Comparison of ENCODE assay signal across 19 mouse cellular contexts in the genomic region with DNA sequence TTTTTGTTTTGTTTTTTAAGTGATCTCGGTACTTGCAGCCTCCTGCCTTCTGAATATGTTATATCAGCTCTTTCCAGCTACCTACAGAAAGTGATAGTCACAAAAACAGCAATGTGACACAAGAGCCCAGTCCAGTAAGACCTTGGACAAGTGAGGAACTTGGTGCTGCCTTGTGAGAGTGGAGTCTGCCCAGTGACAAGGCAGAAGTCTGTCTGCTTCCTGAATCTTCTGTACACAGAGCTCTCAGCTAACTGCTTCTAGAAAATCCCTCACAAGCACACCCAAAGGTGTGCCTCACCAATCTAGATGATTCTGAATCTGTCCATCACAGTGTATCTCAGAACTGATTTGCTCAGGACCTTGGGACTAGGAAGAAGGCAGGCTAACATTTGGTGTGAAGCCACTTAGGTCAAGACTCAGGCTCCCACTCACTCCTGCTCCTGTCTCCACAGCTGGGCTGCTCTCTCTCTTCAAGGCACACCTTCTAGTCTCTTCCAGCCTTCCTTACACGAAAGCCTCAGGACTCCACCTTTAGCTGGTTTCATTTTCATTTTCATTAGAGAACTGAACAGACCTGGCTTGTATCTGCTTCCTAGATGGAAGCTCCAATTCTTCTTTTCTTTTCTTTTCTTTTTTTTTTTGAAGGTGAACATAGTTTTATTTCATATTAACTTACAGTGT.
A peak's percentile ranks its signal among the peaks of the same experiment; 100 is the strongest.
DNase-seq lines count a peak whose midpoint lies in the region; ATAC-seq and TF ChIP-seq lines count a peak whose summit lies in the region.
"Had no signal": no experiment of that assay in that cellular context is flagged by ENCODE, and none has a peak within 500 bp of the region (broad histone marks: within the 10 kb centered on the region; RNA-seq: fewer than 3 reads in every experiment).

No protein-coding gene starts in this region.

- DNase-seq in spleen, adult 2 months (ENCODE audit: low read depth in 1 of 2, low spot score in 2 of 2) = no peak
- no peak for DNase-seq in spleen, postnatal 36 days (ENCODE audit: low spot score in 2 of 2)
- no peak for DNase-seq in right cerebral cortex, postnatal 10 days (ENCODE audit: low spot score in 2 of 2)
- no peak for DNase-seq in thymus, postnatal 14 days
- no peak for DNase-seq in layer of hippocampus, adult 8-10 months (ENCODE audit: low spot score in 2 of 2)
- DNase-seq: adrenal gland, adult 8-10 months; cerebellum, adult 11 months; cerebellum, postnatal 25 days; kidney, adult 8-10 months; kidney, postnatal 25 days; retina, postnatal 1 day had no signal

- no peak overlapping the region for H3K4me3 ChIP-seq in spleen, adult 2 months (ENCODE audit: extremely low read depth, insufficient read depth, insufficient read length)
- H3K4me3 ChIP-seq: embryonic facial prominence, embryonic 10.5 days; hindbrain, embryonic 15.5 days; midbrain, embryonic 13.5 days; myocyte; stomach, embryonic 15.5 days had no signal

- peak overlapping the region; percentile 69 for H3K27ac ChIP-seq in spleen, adult 2 months (ENCODE audit: insufficient read depth, low read length)
- H3K27ac ChIP-seq: embryonic facial prominence, embryonic 10.5 days; hindbrain, embryonic 15.5 days; midbrain, embryonic 13.5 days; stomach, embryonic 15.5 days had no signal

- TF ChIP-seq POLR2A in spleen, adult 2 months (IDR thresholded peaks at IDR 0.05; ENCODE audit: low read depth, low read length) = no peak

- H3K27me3 ChIP-seq in spleen, adult 2 months (ENCODE audit: control insufficient read depth, insufficient read depth, low read length) = no peaks in the 10 kb centered on the region
- H3K27me3 ChIP-seq: hindbrain, embryonic 15.5 days; midbrain, embryonic 13.5 days; stomach, embryonic 15.5 days had no signal

- TF ChIP-seq CTCF in spleen, adult 2 months (IDR thresholded peaks at IDR 0.05; ENCODE audit: extremely low read depth, insufficient read depth, insufficient read length, insufficient replicate concordance) = no peak

- WGBS in spleen, adult 2 months = 10% methylated on average over 2 of the region's 2 CpGs

- ATAC-seq in common myeloid progenitor, adult 5-6 weeks (replicated peaks; ENCODE audit: low read depth, poor library complexity, severe bottlenecking) = peak; percentile 59
- ATAC-seq in megakaryocyte, adult 5-6 weeks (ENCODE audit: poor library complexity, severe bottlenecking) = peak; percentile 79
- ATAC-seq: forebrain, embryonic 16.5 days; midbrain, embryonic 13.5 days had no signal

- H3K36me3 ChIP-seq in spleen, adult 2 months (ENCODE audit: control insufficient read depth, insufficient read depth, low read length) = no peaks in the 10 kb centered on the region
- H3K36me3 ChIP-seq: embryonic facial prominence, embryonic 10.5 days; hindbrain, embryonic 15.5 days; midbrain, embryonic 13.5 days; stomach, embryonic 15.5 days had no signal

- peaks cover 23% of the 10 kb centered on the region for H3K4me1 ChIP-seq in spleen, adult 2 months (ENCODE audit: control insufficient read depth, insufficient read depth, insufficient read length)
- H3K4me1 ChIP-seq: midbrain, embryonic 13.5 days; stomach, embryonic 15.5 days had no signal
